Mouse (Mus musculus) myocyte (in vitro differentiated cells): ENCODE data around the gene Atl3.

Experiments used
- CEBPB ChIP-seq: IDR thresholded peaks from 2 replicates; pipeline ENCODE4 v1.6.1; 2011; ENCODE audit warnings: mild to moderate bottlenecking, moderate library complexity; ENCODE audit not compliant: poor library complexity, insufficient read depth, severe bottlenecking
- E2F4 ChIP-seq: IDR thresholded peaks from one replicate; pipeline ENCODE4 v1.6.1; 2011; ENCODE audit warnings: mild to moderate bottlenecking, control low read depth, moderate library complexity; ENCODE audit not compliant: insufficient read depth
- MAX ChIP-seq: IDR thresholded peaks from one replicate; pipeline ENCODE4 v1.6.1; 2011; ENCODE audit warnings: low read depth, mild to moderate bottlenecking, control low read depth
- MYOD1 ChIP-seq, 3 experiments: IDR thresholded peaks; one replicate each; pipeline ENCODE4 v1.6.1; 2011; ENCODE audit warnings: control low read depth in 2 of 3, low read depth in 2 of 3, mild to moderate bottlenecking in 2 of 3, moderate library complexity in 1 of 3; ENCODE audit not compliant: insufficient read length in 2 of 3, control insufficient read depth in 1 of 3
- MYOG ChIP-seq, 3 experiments: IDR thresholded peaks; one replicate each; pipeline ENCODE4 v1.6.1; 2011; ENCODE audit warnings: control low read depth in 2 of 3, low read depth in 2 of 3, mild to moderate bottlenecking in 2 of 3; ENCODE audit not compliant: insufficient read length in 2 of 3, control insufficient read depth in 1 of 3, insufficient read depth in 1 of 3
- POLR2A ChIP-seq: IDR thresholded peaks from one replicate; pipeline ENCODE4 v1.6.1; 2011; ENCODE audit warnings: low read depth, mild to moderate bottlenecking, control low read depth, moderate library complexity; ENCODE audit not compliant: insufficient read length
- POLR2AphosphoS2 ChIP-seq: IDR thresholded peaks from one replicate; pipeline ENCODE4 v1.6.1; 2011; ENCODE audit warnings: low read depth, control low read depth; ENCODE audit not compliant: insufficient read length
- SRF ChIP-seq: IDR thresholded peaks from one replicate; pipeline ENCODE4 v1.6.1; 2011; ENCODE audit warnings: low read depth; ENCODE audit not compliant: control insufficient read depth, insufficient read length
- TCF12 ChIP-seq: IDR thresholded peaks from one replicate; pipeline ENCODE4 v1.6.1; 2011; ENCODE audit warnings: mild to moderate bottlenecking, control low read depth; ENCODE audit not compliant: poor library complexity, insufficient read depth, severe bottlenecking
- TCF3 ChIP-seq: IDR thresholded peaks from one replicate; pipeline ENCODE4 v1.6.1; 2011; ENCODE audit warnings: low read depth, control low read depth; ENCODE audit not compliant: insufficient read length
- USF1 ChIP-seq: IDR thresholded peaks from one replicate; pipeline ENCODE4 v1.6.1; 2011; ENCODE audit warnings: low read depth, mild to moderate bottlenecking, control low read depth, moderate library complexity

- TF ChIP-seq POLR2A, result no peak
- TF ChIP-seq CEBPB, result no peak
- TF ChIP-seq TCF3, result no peak
- TF ChIP-seq MYOD1 (IDR thresholded peaks at IDR 0.05; ENCODE audit: control insufficient read depth in 1 of 3, insufficient read length in 2 of 3, low read depth in 2 of 3), result no peak
- TF ChIP-seq MYOG (IDR thresholded peaks at IDR 0.05; ENCODE audit: control insufficient read depth in 1 of 3, insufficient read depth in 1 of 3, insufficient read length in 2 of 3, low read depth in 2 of 3), result no peak
- TF ChIP-seq E2F4, result no peak
- no peak for TF ChIP-seq POLR2AphosphoS2
- no peak for TF ChIP-seq MAX
- TF ChIP-seq TCF12, result no peak
- no peak for TF ChIP-seq SRF
- no peak for TF ChIP-seq USF1
Observed at GRCm38 (mm10) chr19:7524879-7525278, 31.0 kb downstream of the Atl3 start.
